Mouse (Mus musculus): ENCODE results near the gene Iqsec3.

Iqsec3 gene

GRCm38 (mm10) chr6:121473093-121473821 lies at the start of gene Iqsec3:
TSS of gene Iqsec3 (minus strand) at chr6:121473678.
- DNase-seq (ENCODE audit: low spot score in 2 of 2): peak; percentile 22 to 27

GRCm38 (mm10) chr6:121522106-121522705 lies 48.7 kb upstream of the Iqsec3 start:
- no peak for DNase-seq (ENCODE audit: low spot score in 2 of 2)

GRCm38 (mm10) chr6:121521030-121521429 lies 47.6 kb upstream of the Iqsec3 start:
- no peak for DNase-seq (ENCODE audit: low spot score in 2 of 2)

- no peak for DNase-seq (ENCODE audit: low spot score in 2 of 2)
Observed at GRCm38 (mm10) chr6:121519896-121520295, 46.4 kb upstream of the Iqsec3 start.

GRCm38 (mm10) chr6:121519266-121519810 lies 45.9 kb upstream of the Iqsec3 start:
- no peak for DNase-seq (ENCODE audit: low spot score in 2 of 2)

- no peak for DNase-seq (ENCODE audit: low spot score in 2 of 2)
Observed at GRCm38 (mm10) chr6:121517726-121518125, 44.2 kb upstream of the Iqsec3 start.

- no peak for DNase-seq (ENCODE audit: low spot score in 2 of 2)
Observed at GRCm38 (mm10) chr6:121510381-121510780, 36.9 kb upstream of the Iqsec3 start.

- DNase-seq (ENCODE audit: low spot score in 2 of 2): no peak
Observed at GRCm38 (mm10) chr6:121509871-121510270, 36.4 kb upstream of the Iqsec3 start.

GRCm38 (mm10) chr6:121508266-121508665 lies 34.8 kb upstream of the Iqsec3 start:
- DNase-seq (ENCODE audit: low spot score in 2 of 2): no peak

GRCm38 (mm10) chr6:121501044-121501638 lies 27.7 kb upstream of the Iqsec3 start:
- DNase-seq (ENCODE audit: low spot score in 2 of 2): no peak

- DNase-seq (ENCODE audit: low spot score in 2 of 2): no peak
Observed at GRCm38 (mm10) chr6:121499856-121500255, 26.4 kb upstream of the Iqsec3 start.

GRCm38 (mm10) chr6:121498819-121499535 lies 25.5 kb upstream of the Iqsec3 start:
- DNase-seq (ENCODE audit: low spot score in 2 of 2): no peak

- no peak for DNase-seq (ENCODE audit: low spot score in 2 of 2)
Observed at GRCm38 (mm10) chr6:121495606-121496005, 22.1 kb upstream of the Iqsec3 start.

- no peak for DNase-seq (ENCODE audit: low spot score in 2 of 2)
Observed at GRCm38 (mm10) chr6:121495026-121495425, 21.5 kb upstream of the Iqsec3 start.

- DNase-seq (ENCODE audit: low spot score in 2 of 2): no peak
Observed at GRCm38 (mm10) chr6:121494319-121494718, 20.8 kb upstream of the Iqsec3 start.

- DNase-seq (ENCODE audit: low spot score in 2 of 2): no peak
Observed at GRCm38 (mm10) chr6:121491339-121491738, 17.9 kb upstream of the Iqsec3 start.

- no peak for DNase-seq (ENCODE audit: low spot score in 2 of 2)
Observed at GRCm38 (mm10) chr6:121472273-121472672, 1.2 kb downstream of the Iqsec3 start.

GRCm38 (mm10) chr6:121468235-121468634 lies 5.2 kb downstream of the Iqsec3 start:
- DNase-seq (ENCODE audit: low spot score in 2 of 2): no peak

GRCm38 (mm10) chr6:121462628-121463340 lies 10.7 kb downstream of the Iqsec3 start:
- DNase-seq (ENCODE audit: low spot score in 2 of 2): no peak

- DNase-seq (ENCODE audit: low spot score in 2 of 2): no peak
Observed at GRCm38 (mm10) chr6:121457381-121457780, 16.1 kb downstream of the Iqsec3 start.

GRCm38 (mm10) chr6:121456651-121457050 lies 16.8 kb downstream of the Iqsec3 start:
- DNase-seq (ENCODE audit: low spot score in 2 of 2): no peak

All from spleen, postnatal 36 days (tissue).